In the genomic region with DNA sequence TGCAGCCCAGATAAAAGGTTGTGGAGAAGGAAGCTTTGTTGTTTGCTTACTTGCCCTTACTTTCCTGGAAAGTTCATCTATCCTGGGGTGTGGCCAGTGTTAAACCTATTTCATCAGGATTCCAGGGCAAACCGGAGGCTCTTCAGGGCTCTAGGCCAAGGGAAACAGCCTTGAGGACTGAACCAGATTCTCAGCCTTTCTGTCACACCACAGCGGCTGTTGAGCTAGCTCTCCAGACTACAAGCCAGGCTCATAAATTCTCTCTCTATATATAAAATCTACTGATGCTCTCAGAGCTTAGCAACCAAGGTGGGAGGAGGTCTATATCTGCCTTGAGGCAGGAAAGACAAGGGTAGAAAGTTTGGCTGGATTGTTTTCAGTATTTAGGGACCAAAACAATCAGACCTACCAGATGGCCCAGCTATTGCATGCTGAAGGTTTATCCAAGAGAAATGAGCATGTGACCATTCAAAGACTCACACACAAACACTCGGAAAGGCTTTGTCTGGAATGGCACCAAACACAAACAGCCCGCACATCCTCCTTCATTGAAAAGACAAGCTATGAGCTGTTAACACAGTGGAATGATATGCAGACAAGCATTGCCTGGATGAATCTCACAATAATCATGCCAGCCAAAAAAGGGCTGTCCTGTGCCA, we compare ENCODE assay signal across 5 mouse cellular contexts.
"Had no signal": no experiment of that assay in that cellular context is flagged by ENCODE, and none has a peak within 500 bp of the region (broad histone marks: within the 10 kb centered on the region; RNA-seq: fewer than 3 reads in every experiment).

No protein-coding gene starts in this region.

- DNase-seq: kidney, adult 2 months; lung, adult 2 months; lung, postnatal 36 days; right cerebral cortex, postnatal 14 days; thymus, postnatal 36 days had no signal
